Mouse (Mus musculus) ES-Bruce4 (cell line): Measurements from ENCODE around the gene Rev3l. TPM values are rescaled to one million over a fixed set of nuclear protein-coding genes. Genes with fewer than 3 reads are reported as not detected.

Experiments
- H3K27ac ChIP-seq: 2 replicates; pipeline ENCODE4 v1.5.1; 2012; ENCODE audit warnings: low read length, inconsistent platforms; ENCODE audit not compliant: insufficient read depth
- H3K27me3 ChIP-seq: 2 replicates; pipeline ENCODE4 v1.6.1; 2012; ENCODE audit warnings: mild to moderate bottlenecking, low read length, inconsistent platforms; ENCODE audit not compliant: control insufficient read depth, poor library complexity, insufficient read depth, severe bottlenecking
- H3K36me3 ChIP-seq: 2 replicates; pipeline ENCODE4 v1.6.1; 2012; ENCODE audit warnings: inconsistent platforms, mild to moderate bottlenecking, low read length, moderate library complexity; ENCODE audit not compliant: control insufficient read depth, poor library complexity, insufficient read depth, severe bottlenecking
- H3K4me1 ChIP-seq: one replicate; pipeline ENCODE4 v1.8.1; 2011; ENCODE audit warnings: low read length; ENCODE audit not compliant: control insufficient read depth, insufficient read depth
- H3K4me3 ChIP-seq: 2 replicates; pipeline ENCODE4 v1.5.1; 2011; ENCODE audit warnings: low read depth, mild to moderate bottlenecking, low read length
- H3K9ac ChIP-seq: 2 replicates; pipeline ENCODE4 v1.6.1; 2012; ENCODE audit warnings: low read depth, mild to moderate bottlenecking, inconsistent platforms; ENCODE audit not compliant: poor library complexity, severe bottlenecking
- H3K9me3 ChIP-seq: replicated peaks from 2 replicates; pipeline ENCODE4 v1.6.1; 2012; ENCODE audit warnings: mild to moderate bottlenecking, low read length, inconsistent platforms; ENCODE audit not compliant: control insufficient read depth, poor library complexity, insufficient read depth, severe bottlenecking
- CTCF ChIP-seq: IDR thresholded peaks from one replicate; pipeline ENCODE4 v1.8.1; 2011; ENCODE audit warnings: low read depth, low read length
- EP300 ChIP-seq: IDR thresholded peaks from 2 replicates; pipeline ENCODE4 v1.6.1; 2011; ENCODE audit warnings: low read depth, low read length; ENCODE audit not compliant: insufficient read depth
- POLR2A ChIP-seq: IDR thresholded peaks from one replicate; pipeline ENCODE4 v1.8.1; 2011; ENCODE audit warnings: low read length; ENCODE audit not compliant: insufficient read depth
- polyA plus RNA-seq: library from polyadenylated mRNA; stranded (reverse); fragments of >200 nt; gene quantifications from 2 replicates; pipeline ENCODE4 v1.2.4, GENCODE M21; 2011; ENCODE audit warnings: low read depth; ENCODE audit not compliant: missing spikeins, insufficient read depth, insufficient read length

The Rev3l gene
- polyA plus RNA-seq, 1 experiment = 36.9 TPM

DNA sequence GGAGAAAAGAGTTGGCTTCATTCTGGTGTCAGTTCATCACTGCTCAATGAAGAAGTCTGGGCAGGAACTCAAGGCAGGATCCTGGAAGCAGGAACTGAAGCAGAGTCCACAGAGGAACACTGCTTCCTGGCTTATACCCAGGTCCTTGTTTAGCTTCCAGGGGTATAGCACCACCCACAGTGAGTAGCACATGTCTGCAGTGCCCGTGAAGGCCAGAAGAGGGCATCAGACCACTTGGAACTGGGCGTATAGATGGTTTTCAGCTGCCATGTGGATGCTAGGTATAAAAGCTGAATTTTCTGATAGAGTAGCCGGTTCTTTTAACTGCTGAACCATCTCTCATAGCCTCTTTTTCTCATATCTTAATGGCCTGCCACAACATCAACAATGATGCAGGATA is 79.6 kb downstream of the Rev3l start:
- TF ChIP-seq POLR2A (no peak), CTCF (peak; percentile 87)
- Histone ChIP-seq H3K4me3 (no peak overlapping the region), H3K9ac (no peak overlapping the region), H3K4me1 (no peaks in the 10 kb centered on the region), H3K9me3 (no peaks in the 10 kb centered on the region), H3K27me3 (no peaks in the 10 kb centered on the region), H3K27ac (no peak overlapping the region), H3K36me3 (peaks cover 2% of the 10 kb centered on the region)

DNA sequence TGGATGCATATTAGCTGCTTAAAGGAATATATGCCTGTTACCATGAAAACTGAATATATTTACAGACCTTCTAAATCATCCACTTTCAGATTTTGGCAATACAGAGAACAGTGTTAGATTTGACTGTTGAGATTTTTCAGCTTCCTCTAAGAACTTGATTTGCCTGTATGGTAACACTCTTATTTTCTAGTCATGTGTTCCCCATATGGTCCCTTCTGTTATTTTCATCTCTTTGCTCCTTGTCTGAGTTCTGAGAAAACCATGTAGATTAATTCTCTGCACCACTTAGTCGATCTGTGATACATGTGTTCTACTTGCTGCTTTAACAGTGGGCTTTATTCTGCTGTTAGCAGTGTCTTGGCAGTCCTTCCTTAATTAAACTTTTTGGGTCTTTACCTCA is 110.7 kb downstream of the Rev3l start:
- peaks cover 11% of the 10 kb centered on the region for H3K36me3 ChIP-seq
- TF ChIP-seq CTCF = no peak
- no peak for TF ChIP-seq EP300
- TF ChIP-seq POLR2A = no peak
- no peaks in the 10 kb centered on the region for H3K4me1 ChIP-seq
- H3K27me3 ChIP-seq = no peaks in the 10 kb centered on the region
- no peak overlapping the region for H3K9ac ChIP-seq
- H3K4me3 ChIP-seq = no peak overlapping the region
- no peak overlapping the region for H3K27ac ChIP-seq
- no peaks in the 10 kb centered on the region for H3K9me3 ChIP-seq

DNA sequence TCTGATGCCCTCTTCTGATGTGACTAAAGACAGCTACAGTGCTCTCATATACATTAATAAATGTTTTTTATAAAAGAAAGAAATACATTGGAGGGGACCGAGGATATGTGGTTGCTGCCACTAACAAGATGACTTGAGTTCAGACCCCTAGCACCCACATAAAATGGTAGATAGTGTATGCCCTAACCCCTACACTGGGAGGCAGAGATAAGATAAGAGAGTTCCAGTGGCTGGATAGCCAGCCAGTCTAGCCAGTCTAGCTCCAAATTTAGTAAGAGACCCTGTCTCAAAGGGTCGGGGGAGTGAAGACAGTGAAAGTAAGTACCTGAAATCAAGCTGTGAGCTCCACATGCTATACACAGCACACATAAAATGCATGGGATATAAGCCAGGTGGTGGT is 133.6 kb downstream of the Rev3l start:
- H3K27ac ChIP-seq = no peak overlapping the region
- no peaks in the 10 kb centered on the region for H3K9me3 ChIP-seq
- no peak overlapping the region for H3K9ac ChIP-seq
- no peak overlapping the region for H3K4me3 ChIP-seq
- no peak for TF ChIP-seq EP300
- no peak for TF ChIP-seq POLR2A
- no peak for TF ChIP-seq CTCF
- no peaks in the 10 kb centered on the region for H3K4me1 ChIP-seq
- peaks cover 9% of the 10 kb centered on the region for H3K36me3 ChIP-seq
- H3K27me3 ChIP-seq = no peaks in the 10 kb centered on the region

DNA sequence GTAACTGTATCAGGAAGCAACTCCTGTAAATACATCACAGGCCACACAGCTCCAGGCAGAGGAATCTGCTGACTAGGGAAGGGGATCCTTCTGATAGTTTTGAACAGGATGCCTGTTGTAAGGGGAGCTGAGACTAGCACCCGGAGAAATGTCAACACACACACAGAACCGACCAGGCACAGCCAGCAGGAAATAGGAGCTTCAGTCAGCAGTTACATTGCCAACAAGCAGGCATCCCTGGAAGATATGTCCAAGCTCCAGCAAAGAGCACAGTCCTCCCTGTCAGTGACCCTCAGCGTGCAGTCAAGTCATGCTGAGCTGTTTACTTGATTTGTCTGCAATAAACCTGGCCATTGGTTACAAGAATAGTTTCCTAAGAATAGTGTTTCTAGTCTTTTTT is 156.7 kb downstream of the Rev3l start:
- Histone ChIP-seq H3K27me3 (no peaks in the 10 kb centered on the region), H3K4me3 (no peak overlapping the region), H3K27ac (no peak overlapping the region), H3K9me3 (no peaks in the 10 kb centered on the region), H3K9ac (no peak overlapping the region), H3K4me1 (no peaks in the 10 kb centered on the region), H3K36me3 (no peaks in the 10 kb centered on the region)
- TF ChIP-seq POLR2A = no peak
- no peak for TF ChIP-seq CTCF
- no peak for TF ChIP-seq EP300

DNA sequence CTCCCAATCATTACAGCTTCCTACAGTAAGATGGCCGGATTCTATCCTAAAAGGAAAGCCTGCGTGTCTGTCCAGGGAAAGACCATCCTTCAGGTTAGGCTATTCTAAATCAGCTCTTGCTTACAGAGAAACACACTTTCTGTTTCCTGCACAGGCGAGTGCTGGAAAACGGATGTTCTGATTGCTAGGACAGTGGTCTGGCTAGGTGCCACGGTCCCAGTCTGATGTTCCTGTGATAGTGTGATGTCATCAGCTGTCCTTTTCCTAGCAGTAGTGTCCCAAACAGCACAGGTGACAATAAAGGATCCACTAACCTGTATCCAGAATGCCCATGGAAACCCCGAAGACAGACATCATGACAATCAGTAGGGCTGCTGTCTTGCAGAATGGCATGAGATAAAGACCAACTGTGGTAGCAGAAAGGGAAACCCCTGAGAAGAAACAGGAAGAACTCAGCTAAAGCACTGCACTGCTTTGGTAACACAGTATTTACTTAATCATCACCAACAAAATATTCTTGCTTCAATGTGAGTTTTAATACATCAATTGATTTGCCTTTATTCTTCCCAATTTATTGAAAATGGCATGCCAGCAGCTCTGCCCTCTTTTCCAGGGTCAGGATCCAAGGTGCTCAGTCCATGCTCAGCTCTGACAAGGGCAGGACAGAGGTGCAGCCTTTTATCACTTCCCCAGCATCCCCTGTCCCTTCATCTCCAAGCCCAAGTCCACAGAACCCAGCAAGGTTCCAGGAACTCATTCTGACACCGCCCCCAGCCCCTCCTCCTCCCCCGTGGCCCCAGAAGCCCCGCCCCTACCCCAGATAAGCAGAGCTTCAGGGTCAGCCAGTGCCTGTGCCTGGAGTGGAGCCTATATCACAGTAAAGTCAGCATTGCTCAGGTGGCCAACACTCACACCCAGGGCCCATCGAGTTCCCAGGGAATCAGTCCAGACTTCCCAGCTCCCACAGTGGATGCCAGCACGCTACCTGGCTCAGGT is 162.1 kb downstream of the Rev3l start:
- H3K9ac ChIP-seq = no peak overlapping the region
- H3K27me3 ChIP-seq = no peaks in the 10 kb centered on the region
- H3K4me3 ChIP-seq = no peak overlapping the region
- no peaks in the 10 kb centered on the region for H3K4me1 ChIP-seq
- no peak overlapping the region for H3K27ac ChIP-seq
- H3K9me3 ChIP-seq = no peaks in the 10 kb centered on the region
- H3K36me3 ChIP-seq = no peaks in the 10 kb centered on the region
- no peak for TF ChIP-seq POLR2A
- TF ChIP-seq EP300 = no peak

DNA sequence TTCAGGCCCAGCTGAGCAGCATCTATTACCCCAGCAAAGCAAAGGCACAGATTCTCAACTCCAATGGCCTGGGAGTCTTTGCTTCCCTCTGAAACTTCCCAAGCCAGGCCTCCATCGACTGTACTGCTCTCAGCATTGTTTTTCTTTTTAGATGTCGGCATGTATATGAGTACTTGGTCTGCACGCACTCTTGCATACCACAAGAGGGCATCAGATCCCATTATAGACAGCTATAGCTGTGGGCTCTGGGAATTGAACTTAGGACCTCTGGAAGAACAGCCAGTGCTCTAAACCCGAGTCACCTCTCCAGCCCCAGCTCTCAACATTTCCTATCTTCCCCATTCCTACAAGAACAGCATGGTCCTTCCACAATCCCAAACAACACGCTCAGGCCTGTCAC is 164.6 kb downstream of the Rev3l start:
- Histone ChIP-seq H3K36me3 (no peaks in the 10 kb centered on the region), H3K27ac (no peak overlapping the region), H3K9ac (no peak overlapping the region), H3K4me1 (no peaks in the 10 kb centered on the region), H3K9me3 (0 out of 2 replicates have a peak, but pooled peaks cover 2% of the 10 kb centered on the region), H3K4me3 (no peak overlapping the region), H3K27me3 (no peaks in the 10 kb centered on the region)
- TF ChIP-seq CTCF = peak; percentile 9
- TF ChIP-seq EP300 = no peak
- no peak for TF ChIP-seq POLR2A
